Mouse (Mus musculus): ENCODE measurements at regions not wholly inside any gene's neighbourhood (a gene's known extent, or its start where the extent isn't known, plus 50 kb on each side); places are given as distances from the start of the nearest gene placed in this dataset.

GRCm38 (mm10) chr5:119379915-119380432, 290.5 kb upstream of the Tbx3 start:
- TF ChIP-seq CTCF (IDR thresholded peaks at IDR 0.05) (no peak), EP300 (IDR thresholded peaks at IDR 0.05) (no peak)

Measured in lung, postnatal 0 days (tissue).